Mouse (Mus musculus) G1E (cell line): Measurements from ENCODE around the gene Vrk1. TPM values are rescaled to one million over a fixed set of nuclear protein-coding genes. Genes with fewer than 3 reads are reported as not detected.

ENCODE experiments used
- ATAC-seq: 2 replicates; pipeline ENCODE4 v1.8.0; 2016; ENCODE audit warnings: mild to moderate bottlenecking; ENCODE audit not compliant: insufficient number of reproducible peaks, poor library complexity, low FRiP score, severe bottlenecking; ENCODE audit errors: extremely low read depth
- DNase-seq: peaks from one replicate; pipeline ENCODE4 v3.0.0; 2012; ENCODE audit warnings: low spot score
- H3K27me3 ChIP-seq: 2 replicates; pipeline ENCODE4 v1.6.1; 2012; ENCODE audit warnings: mild to moderate bottlenecking, low read length, inconsistent platforms; ENCODE audit not compliant: insufficient read depth
- H3K36me3 ChIP-seq: replicated peaks from 2 replicates; pipeline ENCODE3; 2012; ENCODE audit warnings: mild to moderate bottlenecking, inconsistent platforms
- H3K4me1 ChIP-seq: 2 replicates; pipeline ENCODE4 v1.6.1; 2012; ENCODE audit warnings: low read depth, low read length, inconsistent platforms, mixed read lengths; ENCODE audit not compliant: insufficient read depth
- H3K4me3 ChIP-seq: 2 replicates; pipeline ENCODE4 v1.5.1; 2012; ENCODE audit warnings: low read depth, mild to moderate bottlenecking, inconsistent platforms, low read length, moderate library complexity, mixed read lengths
- H3K9me3 ChIP-seq: replicated peaks from 2 replicates; pipeline ENCODE4 v1.6.1; 2012; ENCODE audit warnings: inconsistent platforms
- CTCF ChIP-seq: IDR thresholded peaks from 2 replicates; pipeline ENCODE4 v1.5.1; 2012; ENCODE audit warnings: low read depth, low read length, inconsistent platforms, mixed read lengths
- GATA1 ChIP-seq: IDR thresholded peaks from 2 replicates; pipeline ENCODE4 v1.6.1; 2012; ENCODE audit warnings: borderline replicate concordance, low read length, inconsistent platforms, mixed read lengths
- GATA2 ChIP-seq: IDR thresholded peaks from 2 replicates; pipeline ENCODE4 v1.6.1; 2012; ENCODE audit warnings: low read depth, low read length, inconsistent platforms, borderline replicate concordance
- POLR2AphosphoS5 ChIP-seq: IDR thresholded peaks from 2 replicates; pipeline ENCODE4 v1.6.1; 2012; ENCODE audit warnings: low read depth, low read length, inconsistent platforms; ENCODE audit not compliant: insufficient replicate concordance
- TAL1 ChIP-seq: conservative IDR thresholded peaks from 2 replicates; pipeline ENCODE4 v1.6.1; 2012; ENCODE audit warnings: low read depth, low read length, inconsistent platforms, mixed read lengths
- polyA plus RNA-seq: library from polyadenylated mRNA; stranded (reverse); fragments of >175 nt; gene quantifications from 2 replicates; pipeline ENCODE4 v1.2.3, GENCODE M21; 2012
- total RNA-seq, 2 experiments: library from RNA; stranded (forward) in 1 of 2; stranded (reverse) in 1 of 2; fragments of 200-1000 nt in 1 of 2; fragments of >200 nt in 1 of 2; fragmentation: Nextera tagmentation in 1 of 2; gene quantifications; 2 replicates each; pipeline ENCODE4 v1.2.3; 2014 to 2017

The Vrk1 gene
- total RNA-seq (2014; fragmentation: Nextera tagmentation): 184 and 234 TPM in 2 replicates
- total RNA-seq (2017): 240 and 293 TPM in 2 replicates
- 85.3 and 89.8 TPM in 2 replicates for polyA plus RNA-seq

- H3K9me3 ChIP-seq: peaks cover 9% of the 10 kb centered on the region
- TF ChIP-seq CTCF (no peak), POLR2AphosphoS5 (0 out of 2 replicates have a peak, but pooled peaks have one; percentile 17)
- ATAC-seq (peak; percentile 89), DNase-seq (peak; percentile 100)
- H3K4me1 ChIP-seq: peaks cover 55% of the 10 kb centered on the region
- peaks cover 29% of the 10 kb centered on the region for H3K36me3 ChIP-seq
- no peaks in the 10 kb centered on the region for H3K27me3 ChIP-seq
- peak within 1 kb of the TSS; percentile 83 for H3K4me3 ChIP-seq
These were observed at the start of gene Vrk1 for GRCm38 (mm10) chr12:106010065-106010915. Vrk1 (plus strand) TSS chr12:106010228.

GRCm38 (mm10) chr12:105960592-105961330 lies 49.3 kb upstream of the Vrk1 start:
- no peaks in the 10 kb centered on the region for H3K36me3 ChIP-seq
- ATAC-seq (no peak), DNase-seq (no peak)
- H3K4me3 ChIP-seq: no peak overlapping the region
- H3K9me3 ChIP-seq: no peaks in the 10 kb centered on the region
- H3K4me1 ChIP-seq: peaks cover 11% of the 10 kb centered on the region
- no peak for TF ChIP-seq TAL1
- no peak for TF ChIP-seq CTCF
- no peak for TF ChIP-seq GATA2
- no peak for TF ChIP-seq POLR2AphosphoS5
- no peak for TF ChIP-seq GATA1
- H3K27me3 ChIP-seq: peaks cover 17% of the 10 kb centered on the region

- ATAC-seq (no peak), DNase-seq (no peak)
- peaks cover 11% of the 10 kb centered on the region for H3K4me1 ChIP-seq
- H3K9me3 ChIP-seq: no peaks in the 10 kb centered on the region
- no peaks in the 10 kb centered on the region for H3K36me3 ChIP-seq
- TF ChIP-seq CTCF (no peak), TAL1 (no peak), POLR2AphosphoS5 (no peak), GATA2 (no peak), GATA1 (no peak)
- no peak overlapping the region for H3K4me3 ChIP-seq
- H3K27me3 ChIP-seq: peaks cover 18% of the 10 kb centered on the region
These were observed 48.4 kb upstream of the Vrk1 start for GRCm38 (mm10) chr12:105961667-105962066.

- Histone ChIP-seq H3K4me3 (peak overlapping the region; percentile 68), H3K36me3 (no peaks in the 10 kb centered on the region), H3K4me1 (peaks cover 11% of the 10 kb centered on the region), H3K27me3 (peaks cover 18% of the 10 kb centered on the region), H3K9me3 (no peaks in the 10 kb centered on the region)
- peak; percentile 93 for DNase-seq
- peak; percentile 79 for ATAC-seq
- TF ChIP-seq GATA1: no peak
- TF ChIP-seq CTCF: peak; percentile 100
These were observed 47.7 kb upstream of the Vrk1 start for GRCm38 (mm10) chr12:105962103-105963011.

GRCm38 (mm10) chr12:105963012-105963572 lies 46.9 kb upstream of the Vrk1 start:
- peaks cover 21% of the 10 kb centered on the region for H3K27me3 ChIP-seq
- ATAC-seq (no peak), DNase-seq (no peak)
- peaks cover 11% of the 10 kb centered on the region for H3K4me1 ChIP-seq
- no peak for TF ChIP-seq CTCF
- no peak for TF ChIP-seq POLR2AphosphoS5
- no peak for TF ChIP-seq TAL1
- no peak for TF ChIP-seq GATA2
- no peak for TF ChIP-seq GATA1
- H3K36me3 ChIP-seq: no peaks in the 10 kb centered on the region
- no peaks in the 10 kb centered on the region for H3K9me3 ChIP-seq
- peak overlapping the region; percentile 68 for H3K4me3 ChIP-seq
